ENCODE assay signal across 8 mouse cellular contexts in the genomic region with DNA sequence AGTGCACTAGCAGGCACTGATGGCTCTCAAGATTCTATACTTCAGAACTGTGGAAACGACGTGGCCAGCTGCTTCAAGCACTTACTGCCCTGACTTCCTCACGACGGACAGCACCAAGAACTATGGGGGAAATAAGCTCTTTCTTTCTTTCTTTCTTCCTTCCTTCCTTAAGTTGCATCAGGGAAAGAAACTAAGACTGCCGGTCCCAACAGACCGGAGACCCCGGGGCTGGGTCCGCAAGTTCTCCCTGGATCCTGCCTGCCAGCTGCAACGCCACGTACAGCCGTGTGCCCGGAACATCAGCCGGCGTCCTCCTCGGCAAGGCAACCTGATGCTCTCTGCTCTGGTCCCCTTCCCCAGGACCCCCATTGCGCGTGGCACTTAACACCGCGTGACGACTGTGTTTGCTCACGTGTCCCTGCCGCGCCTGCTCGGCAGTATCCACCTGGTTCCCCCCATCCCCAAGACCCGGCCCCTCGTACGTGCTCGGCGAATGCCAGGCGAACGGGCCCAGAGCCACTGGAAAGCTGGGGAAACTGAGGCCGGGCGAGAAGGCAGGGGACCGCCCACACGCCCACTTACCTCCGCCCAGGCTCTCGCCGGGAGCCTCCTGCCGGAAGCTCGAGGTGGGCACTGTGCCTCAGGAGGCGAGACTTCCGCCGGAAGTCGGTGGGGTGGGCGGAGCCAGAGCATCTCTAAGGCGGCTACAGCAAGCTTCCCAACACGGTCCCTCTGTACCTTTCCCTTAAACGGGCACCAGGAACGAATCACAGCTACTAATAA. TPM values are rescaled to one million over a fixed set of nuclear protein-coding genes. Genes with fewer than 3 reads are reported as not detected.
DNase-seq lines count a peak whose midpoint lies in the region; ATAC-seq and TF ChIP-seq lines count a peak whose summit lies in the region.

A gene (minus strand): TSS at position 668 of the 783 bp plus-strand sequence.

- peaks cover 42% of the 10 kb centered on the region for H3K36me3 ChIP-seq in heart, embryonic 10.5 days
- peaks cover 40% of the 10 kb centered on the region for H3K36me3 ChIP-seq in kidney, embryonic 15.5 days
- no peaks in the 10 kb centered on the region for H3K36me3 ChIP-seq in myocyte (ENCODE audit: control insufficient read depth, insufficient read depth)
- H3K36me3 ChIP-seq in splenic B cell, adult 2 months (ENCODE audit: control insufficient read depth, insufficient read depth, low read length, poor library complexity, severe bottlenecking): peaks cover 4% of the 10 kb centered on the region; the same call in 1 of the 2 replicates

- ATAC-seq in kidney, embryonic 15.5 days (replicated peaks; ENCODE audit: low FRiP score): peak; percentile 94

- H3K4me1 ChIP-seq in bone marrow macrophage, adult 2 months (ENCODE audit: control insufficient read depth, insufficient read depth, low read length): peaks cover 27% of the 10 kb centered on the region
- 0 out of 2 replicates have a peak, but pooled peaks cover 5% of the 10 kb centered on the region for H3K4me1 ChIP-seq in embryonic fibroblast, embryonic 13.5 days (ENCODE audit: control insufficient read depth, insufficient read depth, low read length)
- H3K4me1 ChIP-seq in heart, embryonic 10.5 days: peaks cover 34% of the 10 kb centered on the region
- peaks cover 28% of the 10 kb centered on the region for H3K4me1 ChIP-seq in kidney, embryonic 15.5 days

- no peaks in the 10 kb centered on the region for H3K79me2 ChIP-seq in myocyte (ENCODE audit: control insufficient read depth, insufficient read depth)

- no peak for TF ChIP-seq CTCF in bone marrow macrophage, adult 2 months (IDR thresholded peaks at IDR 0.05; ENCODE audit: low read depth, low read length)
- TF ChIP-seq CTCF in embryonic fibroblast, embryonic 13.5 days (IDR thresholded peaks at IDR 0.05; ENCODE audit: borderline replicate concordance, insufficient read depth, low read length): no peak

- DNase-seq in A20 (ENCODE audit: low read depth, low spot score): peak; percentile 95
- DNase-seq in heart, embryonic 10.5 days (ENCODE audit: low spot score): peak; percentile 96
- peak; percentile 89 for DNase-seq in liver
- peak; percentile 88 for DNase-seq in splenic B cell, adult 2 months (ENCODE audit: low read depth, low spot score)

- 1% methylated on average over 49 of the region's 49 CpGs for WGBS in heart, embryonic 10.5 days
- under 1% methylated on average over 49 of the region's 49 CpGs for WGBS in kidney, embryonic 15.5 days

- peak within 1 kb of the TSS; percentile 94 for H3K4me2 ChIP-seq in kidney, embryonic 15.5 days
- H3K4me2 ChIP-seq in myocyte (ENCODE audit: low read depth): peak within 1 kb of the TSS; percentile 96

- no peaks in the 10 kb centered on the region for H3K27me3 ChIP-seq in heart, embryonic 10.5 days (ENCODE audit: insufficient read depth, poor library complexity, severe bottlenecking)
- no peaks in the 10 kb centered on the region for H3K27me3 ChIP-seq in kidney, embryonic 15.5 days
- no peaks in the 10 kb centered on the region for H3K27me3 ChIP-seq in myocyte (ENCODE audit: control insufficient read depth, insufficient read depth, insufficient read length)
- no peaks in the 10 kb centered on the region for H3K27me3 ChIP-seq in splenic B cell, adult 2 months (ENCODE audit: control insufficient read depth, insufficient read depth, low read length, poor library complexity, severe bottlenecking)

- peak within 1 kb of the TSS; percentile 36 for H3ac ChIP-seq in myocyte (ENCODE audit: control insufficient read depth, insufficient read length)

- no peaks in the 10 kb centered on the region for H3K9me3 ChIP-seq in heart, embryonic 10.5 days
- no peaks in the 10 kb centered on the region for H3K9me3 ChIP-seq in kidney, embryonic 15.5 days (replicated peaks)

- peak within 1 kb of the TSS; percentile 67 for H3K9ac ChIP-seq in kidney, embryonic 15.5 days

- H3K27ac ChIP-seq in bone marrow macrophage, adult 2 months (ENCODE audit: insufficient read depth, low read depth, low read length): peak within 1 kb of the TSS; percentile 66
- peak within 1 kb of the TSS; percentile 59 for H3K27ac ChIP-seq in embryonic fibroblast, embryonic 13.5 days (ENCODE audit: insufficient read depth, low read length)
- peak within 1 kb of the TSS; percentile 91 for H3K27ac ChIP-seq in heart, embryonic 10.5 days
- peak within 1 kb of the TSS; percentile 69 for H3K27ac ChIP-seq in kidney, embryonic 15.5 days

- no peak for TF ChIP-seq POLR2A in bone marrow macrophage, adult 2 months (IDR thresholded peaks at IDR 0.05; ENCODE audit: borderline replicate concordance, low read depth, low read length)
- TF ChIP-seq POLR2A in embryonic fibroblast, embryonic 13.5 days (IDR thresholded peaks at IDR 0.05; ENCODE audit: low read depth, low read length): peak; percentile 70
- TF ChIP-seq POLR2A in myocyte (IDR thresholded peaks at IDR 0.05; ENCODE audit: insufficient read length, low read depth): peak; percentile 90

- peak within 1 kb of the TSS; percentile 90 for H3K4me3 ChIP-seq in bone marrow macrophage, adult 2 months (ENCODE audit: insufficient read depth, low read length)
- H3K4me3 ChIP-seq in embryonic fibroblast, embryonic 13.5 days (ENCODE audit: insufficient read depth, low read length): peak within 1 kb of the TSS; percentile 78
- peak within 1 kb of the TSS; percentile 97 for H3K4me3 ChIP-seq in heart, embryonic 10.5 days
- H3K4me3 ChIP-seq in kidney, embryonic 15.5 days (replicated peaks): peak within 1 kb of the TSS; percentile 84
- H3K4me3 ChIP-seq in myocyte: peak within 1 kb of the TSS; percentile 58

TF ChIP-seq in myocyte, 11 proteins besides CTCF, POLR2A, EP300 and RAD21:
- TF ChIP-seq POLR2AphosphoS2 (IDR thresholded peaks at IDR 0.05; ENCODE audit: insufficient read length, low read depth) (peak; percentile 93), USF1 (IDR thresholded peaks at IDR 0.05; ENCODE audit: low read depth) (peak; percentile 49), SRF (IDR thresholded peaks at IDR 0.05; ENCODE audit: control insufficient read depth, insufficient read length, low read depth) (peak; percentile 29), MYOD1 (IDR thresholded peaks at IDR 0.05; ENCODE audit: control insufficient read depth in 1 of 3, insufficient read length in 2 of 3, low read depth in 2 of 3) (no peak)
TF ChIP-seq in myocyte: peak in this region for 3.

RNA-seq across cellular contexts. Expression of the gene that starts here (rescaled TPM):
- polyA plus RNA-seq in bone marrow macrophage, adult 2 months (2012; ENCODE audit: insufficient read depth, insufficient read length, missing spikeins): 44.6 and 49.8 TPM in 2 replicates
- polyA plus RNA-seq in embryonic fibroblast, embryonic 13.5 days (2011; ENCODE audit: insufficient read length, low read depth, missing spikeins): 35.8 and 40.8 TPM in 2 replicates
- 57.3 and 61.9 TPM in 2 replicates for polyA plus RNA-seq in heart, embryonic 10.5 days (2016; fragmentation: Nextera tagmentation; extraction: Ambion mirVana)
- polyA plus RNA-seq in kidney, embryonic 15.5 days (2015; fragmentation: Nextera tagmentation; extraction: Ambion mirVana): 53.7 and 54.6 TPM in 2 replicates
- 50.3 TPM for polyA plus RNA-seq in myocyte (2012; fragmentation: generic; extraction: Trizol)

Comparison
In these comparisons a context has a peak if more than half of its experiments do, and no peak if none do; other contexts are left out.
1. Peak in every context shown above with its lines: DNase-seq, ATAC-seq, H3K4me3 ChIP-seq and H3K27ac ChIP-seq.